Mouse (Mus musculus): ENCODE data around the gene Trpm2. TPM values are rescaled to one million over a fixed set of nuclear protein-coding genes. Genes with fewer than 3 reads are reported as not detected.
A peak's percentile ranks its signal among the peaks of the same experiment; 100 is the strongest.

The Trpm2 gene
- total RNA-seq, 1 experiment from 2014 or later = 35.8 TPM

GRCm38 (mm10) chr10:77921009-77921408 lies 49.4 kb downstream of the Trpm2 start:
- ATAC-seq (replicated peaks; ENCODE audit: insufficient number of reproducible peaks, low FRiP score, low TSS enrichment, poor library complexity, severe bottlenecking) = no peak

- ATAC-seq (replicated peaks; ENCODE audit: insufficient number of reproducible peaks, low FRiP score, low TSS enrichment, poor library complexity, severe bottlenecking) = peak; percentile 27; the same call in 1 of the 2 replicates
These were observed 53.6 kb downstream of the Trpm2 start for GRCm38 (mm10) chr10:77916636-77917335.

GRCm38 (mm10) chr10:77913292-77913691 lies 57.1 kb downstream of the Trpm2 start:
- no peak for ATAC-seq (replicated peaks; ENCODE audit: insufficient number of reproducible peaks, low FRiP score, low TSS enrichment, poor library complexity, severe bottlenecking)

- no peak for ATAC-seq (replicated peaks; ENCODE audit: insufficient number of reproducible peaks, low FRiP score, low TSS enrichment, poor library complexity, severe bottlenecking)
These were observed 57.8 kb downstream of the Trpm2 start for GRCm38 (mm10) chr10:77912605-77913004.

GRCm38 (mm10) chr10:77902894-77903715 lies 67.3 kb downstream of the Trpm2 start:
- no peak for ATAC-seq (replicated peaks; ENCODE audit: insufficient number of reproducible peaks, low FRiP score, low TSS enrichment, poor library complexity, severe bottlenecking)

GRCm38 (mm10) chr10:77902211-77902893 lies 68.0 kb downstream of the Trpm2 start, which contains the start of gene Lrrc3:
Gene Lrrc3 (minus strand): TSS chr10:77902536.
- ATAC-seq (replicated peaks; ENCODE audit: insufficient number of reproducible peaks, low FRiP score, low TSS enrichment, poor library complexity, severe bottlenecking) = no peak

GRCm38 (mm10) chr10:77901871-77902210 lies 68.5 kb downstream of the Trpm2 start:
- no peak for ATAC-seq (replicated peaks; ENCODE audit: insufficient number of reproducible peaks, low FRiP score, low TSS enrichment, poor library complexity, severe bottlenecking)

- no peak for ATAC-seq (replicated peaks; ENCODE audit: insufficient number of reproducible peaks, low FRiP score, low TSS enrichment, poor library complexity, severe bottlenecking)
These were observed 69.2 kb downstream of the Trpm2 start for GRCm38 (mm10) chr10:77900903-77901818.

- no peak for ATAC-seq (replicated peaks; ENCODE audit: insufficient number of reproducible peaks, low FRiP score, low TSS enrichment, poor library complexity, severe bottlenecking)
These were observed 70.2 kb downstream of the Trpm2 start for GRCm38 (mm10) chr10:77900126-77900525.

GRCm38 (mm10) chr10:77895562-77895961 lies 74.8 kb downstream of the Trpm2 start:
- ATAC-seq (replicated peaks; ENCODE audit: insufficient number of reproducible peaks, low FRiP score, low TSS enrichment, poor library complexity, severe bottlenecking) = no peak

- no peak for ATAC-seq (replicated peaks; ENCODE audit: insufficient number of reproducible peaks, low FRiP score, low TSS enrichment, poor library complexity, severe bottlenecking)
These were observed 79.3 kb downstream of the Trpm2 start for GRCm38 (mm10) chr10:77890987-77891565.

- ATAC-seq (replicated peaks; ENCODE audit: insufficient number of reproducible peaks, low FRiP score, low TSS enrichment, poor library complexity, severe bottlenecking) = no peak
These were observed 84.2 kb downstream of the Trpm2 start for GRCm38 (mm10) chr10:77886007-77886747.

GRCm38 (mm10) chr10:77882553-77882952 lies 87.8 kb downstream of the Trpm2 start:
- ATAC-seq (replicated peaks; ENCODE audit: insufficient number of reproducible peaks, low FRiP score, low TSS enrichment, poor library complexity, severe bottlenecking) = no peak

GRCm38 (mm10) chr10:77880305-77880704 lies 90.1 kb downstream of the Trpm2 start:
- ATAC-seq (replicated peaks; ENCODE audit: insufficient number of reproducible peaks, low FRiP score, low TSS enrichment, poor library complexity, severe bottlenecking) = no peak

- ATAC-seq (replicated peaks; ENCODE audit: insufficient number of reproducible peaks, low FRiP score, low TSS enrichment, poor library complexity, severe bottlenecking) = no peak
These were observed 91.4 kb downstream of the Trpm2 start for GRCm38 (mm10) chr10:77878985-77879384.

- no peak for ATAC-seq (replicated peaks; ENCODE audit: insufficient number of reproducible peaks, low FRiP score, low TSS enrichment, poor library complexity, severe bottlenecking)
These were observed 100.7 kb downstream of the Trpm2 start for GRCm38 (mm10) chr10:77869651-77870050.

GRCm38 (mm10) chr10:77867546-77867945 lies 102.8 kb downstream of the Trpm2 start:
- ATAC-seq (replicated peaks; ENCODE audit: insufficient number of reproducible peaks, low FRiP score, low TSS enrichment, poor library complexity, severe bottlenecking) = no peak

- no peak for ATAC-seq (replicated peaks; ENCODE audit: insufficient number of reproducible peaks, low FRiP score, low TSS enrichment, poor library complexity, severe bottlenecking)
These were observed 105.6 kb downstream of the Trpm2 start for GRCm38 (mm10) chr10:77864762-77865143.

Data from monocyte, adult 5-6 weeks (primary cell).